Mouse (Mus musculus): Measurements from ENCODE around the gene Stxbp4.

DNA sequence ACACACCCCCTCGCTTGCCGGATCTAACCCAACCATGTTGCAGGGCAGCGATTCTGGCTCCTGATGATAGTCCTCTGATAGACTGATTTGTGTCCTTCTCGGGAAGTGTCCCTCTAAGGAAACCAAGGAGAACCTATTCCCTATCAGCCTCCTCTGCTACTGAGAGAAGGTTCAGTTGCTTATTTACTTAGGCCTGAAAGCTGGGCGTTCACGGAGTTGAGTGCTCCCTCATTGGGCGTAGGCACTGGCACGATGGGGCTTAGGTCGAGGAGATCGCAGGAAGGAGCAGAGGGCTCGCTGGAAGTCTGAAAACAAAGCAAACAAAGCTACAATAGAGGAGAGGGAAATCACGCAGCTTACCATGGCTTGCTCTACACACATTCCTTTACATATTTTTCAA lies 19.6 kb upstream of the Stxbp4 start:
- TF ChIP-seq HCFC1 (IDR thresholded peaks at IDR 0.05; ENCODE audit: borderline replicate concordance, insufficient read depth, low read length) (no peak), MAFK (IDR thresholded peaks at IDR 0.05; ENCODE audit: insufficient read depth, low read depth, low read length) (no peak), CHD2 (IDR thresholded peaks at IDR 0.05; ENCODE audit: low read depth, low read length) (no peak), ZC3H11A (IDR thresholded peaks at IDR 0.05; ENCODE audit: borderline replicate concordance, low read depth, low read length) (no peak)
